Mouse (Mus musculus): ENCODE measurements around the gene Mecom. TPM values are rescaled to one million over a fixed set of nuclear protein-coding genes. Genes with fewer than 3 reads are reported as not detected.
"Not testable (repeated sequence)": the region's sequence is repeated elsewhere in the genome, so short reads cannot be mapped to it uniquely, and the experiment has no call there.

The Mecom gene
- polyA plus RNA-seq, 1 experiment from 2014 or later, result 7.0 TPM

GRCm38 (mm10) chr3:30441646-30442045, 106.2 kb downstream of the Mecom start:
- H3K4me3 ChIP-seq (ENCODE audit: low read length), result no peak overlapping the region
- H3K4me2 ChIP-seq (ENCODE audit: low read length), result no peak overlapping the region
- H3K27ac ChIP-seq (ENCODE audit: low read depth, low read length), result no peak overlapping the region
- H3K27me3 ChIP-seq (replicated peaks; ENCODE audit: control insufficient read depth, insufficient read depth, low read length), result no peaks in the 10 kb centered on the region
- H3K36me3 ChIP-seq (ENCODE audit: control insufficient read depth, insufficient read depth, low read length), result no peaks in the 10 kb centered on the region
- H3K4me1 ChIP-seq (ENCODE audit: control insufficient read depth, insufficient read depth, low read depth, low read length), result no peaks in the 10 kb centered on the region
- no peak for ATAC-seq
- peaks cover 2% of the 10 kb centered on the region; the same call in 1 of the 2 replicates for H3K9me3 ChIP-seq (ENCODE audit: control insufficient read depth, low read length)
- H3K9ac ChIP-seq (ENCODE audit: low read depth, low read length), result no peak overlapping the region

DNA sequence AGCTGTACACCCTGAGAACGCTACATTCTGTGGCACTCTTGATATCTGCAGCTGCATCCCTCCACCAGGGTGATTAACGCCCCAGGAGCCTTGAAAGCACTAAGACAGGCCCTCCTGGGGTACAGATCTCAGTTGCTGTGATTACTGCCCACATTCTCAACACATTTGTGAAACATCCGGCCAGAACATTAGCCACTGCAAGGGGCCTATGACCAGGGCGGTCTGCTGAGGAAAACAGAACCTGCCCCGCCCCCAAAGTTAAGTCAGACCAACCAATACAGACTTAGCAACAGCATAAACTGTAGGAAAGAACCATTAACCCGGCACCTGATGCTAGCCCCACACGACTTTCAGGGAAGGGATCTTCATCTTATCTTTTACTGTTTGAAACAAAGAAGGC, 109.8 kb downstream of the Mecom start:
- H3K9me3 ChIP-seq (ENCODE audit: control insufficient read depth, low read length), result peaks cover 2% of the 10 kb centered on the region; the same call in 1 of the 2 replicates
- no peaks in the 10 kb centered on the region for H3K4me1 ChIP-seq (ENCODE audit: control insufficient read depth, insufficient read depth, low read depth, low read length)
- no peak overlapping the region for H3K27ac ChIP-seq (ENCODE audit: low read depth, low read length)
- H3K4me2 ChIP-seq (ENCODE audit: low read length), result no peak overlapping the region
- WGBS, result 51% methylated on average over 7 of the region's 7 CpGs
- H3K4me3 ChIP-seq (ENCODE audit: low read length), result no peak overlapping the region
- no peaks in the 10 kb centered on the region for H3K27me3 ChIP-seq (replicated peaks; ENCODE audit: control insufficient read depth, insufficient read depth, low read length)
- ATAC-seq, result no peak
- no peaks in the 10 kb centered on the region for H3K36me3 ChIP-seq (ENCODE audit: control insufficient read depth, insufficient read depth, low read length)
- H3K9ac ChIP-seq (ENCODE audit: low read depth, low read length), result no peak overlapping the region

- Histone ChIP-seq H3K9ac (ENCODE audit: low read depth, low read length) (no peak overlapping the region), H3K4me2 (ENCODE audit: low read length) (no peak overlapping the region), H3K27ac (ENCODE audit: low read depth, low read length) (no peak overlapping the region), H3K36me3 (ENCODE audit: control insufficient read depth, insufficient read depth, low read length) (no peaks in the 10 kb centered on the region), H3K4me3 (ENCODE audit: low read length) (no peak overlapping the region), H3K9me3 (ENCODE audit: control insufficient read depth, low read length) (peaks cover 2% of the 10 kb centered on the region; the same call in 1 of the 2 replicates), H3K4me1 (ENCODE audit: control insufficient read depth, insufficient read depth, low read depth, low read length) (no peaks in the 10 kb centered on the region), H3K27me3 (replicated peaks; ENCODE audit: control insufficient read depth, insufficient read depth, low read length) (no peaks in the 10 kb centered on the region)
- WGBS, result 83% methylated on average over 6 of the region's 6 CpGs
- no peak for ATAC-seq
Observed at GRCm38 (mm10) chr3:30436561-30436960, 111.2 kb downstream of the Mecom start.

DNA sequence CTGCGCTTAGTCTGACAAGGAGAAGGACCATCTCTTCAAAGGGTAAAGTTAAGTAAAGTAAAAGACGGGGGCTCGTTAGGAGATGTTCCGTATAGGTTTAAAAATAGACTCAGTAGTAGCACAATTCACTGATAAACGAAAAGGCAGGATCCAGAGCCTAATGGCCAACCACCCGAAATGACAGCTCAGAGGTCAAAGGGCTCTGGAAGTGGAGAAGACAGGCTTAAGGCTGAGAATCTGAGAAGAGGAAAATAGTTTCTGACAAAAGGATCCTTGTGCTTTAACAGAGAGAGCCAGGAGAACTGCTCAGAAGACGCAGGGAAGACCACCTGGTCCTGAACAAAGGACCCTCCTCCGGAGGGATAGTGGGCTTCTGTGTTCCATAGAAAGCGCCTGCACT, 111.7 kb downstream of the Mecom start:
- no peak for ATAC-seq
- H3K27me3 ChIP-seq (replicated peaks; ENCODE audit: control insufficient read depth, insufficient read depth, low read length), result no peaks in the 10 kb centered on the region
- H3K4me2 ChIP-seq (ENCODE audit: low read length), result no peak overlapping the region
- no peak overlapping the region for H3K4me3 ChIP-seq (ENCODE audit: low read length)
- 61% methylated on average over 9 of the region's 9 CpGs for WGBS
- no peak overlapping the region for H3K9ac ChIP-seq (ENCODE audit: low read depth, low read length)
- H3K27ac ChIP-seq (ENCODE audit: low read depth, low read length), result no peak overlapping the region
- peaks cover 2% of the 10 kb centered on the region; the same call in 1 of the 2 replicates for H3K9me3 ChIP-seq (ENCODE audit: control insufficient read depth, low read length)
- H3K4me1 ChIP-seq (ENCODE audit: control insufficient read depth, insufficient read depth, low read depth, low read length), result no peaks in the 10 kb centered on the region
- H3K36me3 ChIP-seq (ENCODE audit: control insufficient read depth, insufficient read depth, low read length), result no peaks in the 10 kb centered on the region

- H3K36me3 ChIP-seq (ENCODE audit: control insufficient read depth, insufficient read depth, low read length), result no peaks in the 10 kb centered on the region
- 68% methylated on average over 5 of the region's 5 CpGs for WGBS
- no peak overlapping the region for H3K27ac ChIP-seq (ENCODE audit: low read depth, low read length)
- no peak overlapping the region for H3K4me2 ChIP-seq (ENCODE audit: low read length)
- H3K9ac ChIP-seq (ENCODE audit: low read depth, low read length), result no peak overlapping the region
- H3K27me3 ChIP-seq (replicated peaks; ENCODE audit: control insufficient read depth, insufficient read depth, low read length), result no peaks in the 10 kb centered on the region
- no peak overlapping the region for H3K4me3 ChIP-seq (ENCODE audit: low read length)
- ATAC-seq, result no peak
- H3K9me3 ChIP-seq (ENCODE audit: control insufficient read depth, low read length), result no peaks in the 10 kb centered on the region
- no peaks in the 10 kb centered on the region for H3K4me1 ChIP-seq (ENCODE audit: control insufficient read depth, insufficient read depth, low read depth, low read length)
Observed at GRCm38 (mm10) chr3:30428877-30429276, 118.9 kb downstream of the Mecom start.

DNA sequence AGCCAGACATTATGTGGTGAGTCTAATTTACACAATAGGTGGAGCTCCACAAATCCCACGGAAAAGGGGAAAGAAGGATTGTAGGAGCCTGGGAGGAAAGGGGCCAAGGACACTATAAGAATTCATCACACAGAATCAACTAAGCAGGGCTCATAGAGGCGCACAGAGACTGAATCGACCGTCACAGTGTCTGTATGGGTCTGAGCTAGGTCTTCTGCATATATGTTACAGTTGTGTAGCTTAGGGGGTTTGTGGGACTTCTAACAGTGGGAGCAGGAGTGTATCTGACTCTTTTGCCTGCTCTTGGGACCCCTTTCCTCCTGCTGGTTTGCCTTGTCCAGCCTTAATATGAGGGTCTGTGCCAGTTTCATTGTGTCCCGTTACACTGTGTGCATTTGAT, 123.8 kb downstream of the Mecom start:
- ATAC-seq, result no peak
- no peak overlapping the region for H3K27ac ChIP-seq (ENCODE audit: low read depth, low read length)
- H3K9me3 ChIP-seq (ENCODE audit: control insufficient read depth, low read length), result no peaks in the 10 kb centered on the region
- no peak overlapping the region for H3K4me3 ChIP-seq (ENCODE audit: low read length)
- H3K4me2 ChIP-seq (ENCODE audit: low read length), result no peak overlapping the region
- WGBS, result 90% methylated on average over 5 of the region's 5 CpGs
- no peaks in the 10 kb centered on the region for H3K4me1 ChIP-seq (ENCODE audit: control insufficient read depth, insufficient read depth, low read depth, low read length)
- H3K27me3 ChIP-seq (replicated peaks; ENCODE audit: control insufficient read depth, insufficient read depth, low read length), result no peaks in the 10 kb centered on the region
- H3K36me3 ChIP-seq (ENCODE audit: control insufficient read depth, insufficient read depth, low read length), result no peaks in the 10 kb centered on the region
- no peak overlapping the region for H3K9ac ChIP-seq (ENCODE audit: low read depth, low read length)

DNA sequence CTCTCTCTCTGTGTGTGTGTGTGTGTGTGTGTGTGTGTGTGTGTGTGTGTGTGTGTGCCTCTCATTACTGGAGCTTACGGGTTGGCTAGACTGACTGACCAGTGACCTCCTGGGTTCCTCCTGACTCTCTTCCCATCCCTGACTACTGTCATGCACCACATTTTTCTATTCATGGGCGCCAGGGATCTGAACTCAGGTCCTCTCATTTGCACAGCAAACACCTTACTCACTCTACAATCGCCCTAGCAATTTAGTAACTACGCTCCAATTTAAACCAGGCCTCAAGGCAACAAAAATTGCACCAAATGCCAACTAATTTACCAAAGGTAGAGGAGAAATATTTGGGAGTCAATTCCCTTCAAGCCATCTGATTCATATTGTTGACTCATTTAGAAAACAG, 125.9 kb downstream of the Mecom start:
- WGBS, result 85% methylated on average over 4 of the region's 4 CpGs
- H3K4me1 ChIP-seq (ENCODE audit: control insufficient read depth, insufficient read depth, low read depth, low read length); H3K9ac ChIP-seq (ENCODE audit: low read depth, low read length); H3K4me3 ChIP-seq (ENCODE audit: low read length); H3K27me3 ChIP-seq (replicated peaks; ENCODE audit: control insufficient read depth, insufficient read depth, low read length); ATAC-seq; H3K27ac ChIP-seq (ENCODE audit: low read depth, low read length); H3K9me3 ChIP-seq (ENCODE audit: control insufficient read depth, low read length); H3K36me3 ChIP-seq (ENCODE audit: control insufficient read depth, insufficient read depth, low read length); H3K4me2 ChIP-seq (ENCODE audit: low read length): not testable (repeated sequence)

GRCm38 (mm10) chr3:30420899-30421298, 126.9 kb downstream of the Mecom start:
- H3K9me3 ChIP-seq (ENCODE audit: control insufficient read depth, low read length), result no peaks in the 10 kb centered on the region
- ATAC-seq, result no peak
- H3K9ac ChIP-seq (ENCODE audit: low read depth, low read length), result no peak overlapping the region
- H3K27me3 ChIP-seq (replicated peaks; ENCODE audit: control insufficient read depth, insufficient read depth, low read length), result no peaks in the 10 kb centered on the region; the same call in 1 of the 2 replicates
- H3K27ac ChIP-seq (ENCODE audit: low read depth, low read length), result no peak overlapping the region
- no peak overlapping the region for H3K4me3 ChIP-seq (ENCODE audit: low read length)
- H3K4me1 ChIP-seq (ENCODE audit: control insufficient read depth, insufficient read depth, low read depth, low read length), result peaks cover 4% of the 10 kb centered on the region; the same call in 1 of the 2 replicates
- 75% methylated on average over 5 of the region's 5 CpGs for WGBS
- H3K36me3 ChIP-seq (ENCODE audit: control insufficient read depth, insufficient read depth, low read length), result no peaks in the 10 kb centered on the region
- H3K4me2 ChIP-seq (ENCODE audit: low read length), result no peak overlapping the region

DNA sequence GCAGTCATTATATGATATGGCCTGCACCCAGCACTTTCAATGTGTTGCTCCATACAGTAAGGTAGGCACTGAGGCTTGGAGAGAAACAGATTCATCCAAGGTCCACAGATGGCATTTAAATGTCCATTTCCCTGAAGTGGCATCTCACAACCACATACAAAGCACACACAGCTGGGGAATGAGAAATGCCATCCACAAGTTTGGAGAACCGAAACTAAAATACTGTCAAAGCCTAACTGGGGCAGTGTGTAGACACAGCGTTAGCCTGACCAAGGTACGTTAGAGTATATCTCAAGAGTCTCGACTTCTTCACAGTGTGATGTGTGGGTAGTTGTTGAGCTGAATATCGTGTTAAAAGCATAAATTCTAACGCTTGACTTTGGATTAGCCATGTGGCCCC, 133.6 kb downstream of the Mecom start:
- Histone ChIP-seq H3K4me3 (ENCODE audit: low read length) (no peak overlapping the region), H3K4me2 (ENCODE audit: low read length) (no peak overlapping the region), H3K9me3 (ENCODE audit: control insufficient read depth, low read length) (no peaks in the 10 kb centered on the region), H3K27ac (ENCODE audit: low read depth, low read length) (no peak overlapping the region), H3K36me3 (ENCODE audit: control insufficient read depth, insufficient read depth, low read length) (no peaks in the 10 kb centered on the region), H3K9ac (ENCODE audit: low read depth, low read length) (no peak overlapping the region), H3K4me1 (ENCODE audit: control insufficient read depth, insufficient read depth, low read depth, low read length) (peaks cover 4% of the 10 kb centered on the region; the same call in 1 of the 2 replicates), H3K27me3 (replicated peaks; ENCODE audit: control insufficient read depth, insufficient read depth, low read length) (no peaks in the 10 kb centered on the region; the same call in 1 of the 2 replicates)
- WGBS, result 91% methylated on average over 6 of the region's 6 CpGs
- no peak for ATAC-seq

DNA sequence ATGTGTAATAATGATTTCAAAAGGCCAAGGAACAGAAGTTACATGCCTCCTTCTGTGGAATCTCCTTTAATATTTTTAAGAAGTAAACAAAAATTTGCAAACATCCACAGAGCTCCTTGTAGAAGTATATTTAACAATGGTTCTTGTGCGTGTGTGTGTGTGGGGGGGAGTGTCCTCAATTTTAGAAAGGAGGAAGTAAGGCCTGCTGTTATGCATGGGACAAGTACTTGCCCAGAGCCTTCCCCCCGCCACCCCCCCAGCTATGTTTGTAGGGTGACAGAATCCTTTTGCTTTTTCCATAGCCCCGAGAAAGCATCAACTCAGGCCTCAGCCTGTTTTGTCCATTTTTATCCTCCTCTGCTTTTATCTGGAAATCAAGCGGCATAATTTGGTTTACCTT, 137.0 kb downstream of the Mecom start:
- Histone ChIP-seq H3K27me3 (replicated peaks; ENCODE audit: control insufficient read depth, insufficient read depth, low read length) (no peaks in the 10 kb centered on the region), H3K27ac (ENCODE audit: low read depth, low read length) (no peak overlapping the region), H3K4me3 (ENCODE audit: low read length) (no peak overlapping the region), H3K4me1 (ENCODE audit: control insufficient read depth, insufficient read depth, low read depth, low read length) (no peaks in the 10 kb centered on the region), H3K36me3 (ENCODE audit: control insufficient read depth, insufficient read depth, low read length) (no peaks in the 10 kb centered on the region), H3K4me2 (ENCODE audit: low read length) (no peak overlapping the region), H3K9ac (ENCODE audit: low read depth, low read length) (no peak overlapping the region), H3K9me3 (ENCODE audit: control insufficient read depth, low read length) (no peaks in the 10 kb centered on the region)
- ATAC-seq, result no peak
- WGBS, result 47% methylated on average over 4 of the region's 4 CpGs
